Mouse (Mus musculus): Measurements from ENCODE around the gene Lrig1. TPM values are rescaled to one million over a fixed set of nuclear protein-coding genes. Genes with fewer than 3 reads are reported as not detected.

Lrig1 gene
- polyA plus RNA-seq (2012; rRNA removed) = 58.7 and 62.1 TPM in 2 replicates

DNA sequence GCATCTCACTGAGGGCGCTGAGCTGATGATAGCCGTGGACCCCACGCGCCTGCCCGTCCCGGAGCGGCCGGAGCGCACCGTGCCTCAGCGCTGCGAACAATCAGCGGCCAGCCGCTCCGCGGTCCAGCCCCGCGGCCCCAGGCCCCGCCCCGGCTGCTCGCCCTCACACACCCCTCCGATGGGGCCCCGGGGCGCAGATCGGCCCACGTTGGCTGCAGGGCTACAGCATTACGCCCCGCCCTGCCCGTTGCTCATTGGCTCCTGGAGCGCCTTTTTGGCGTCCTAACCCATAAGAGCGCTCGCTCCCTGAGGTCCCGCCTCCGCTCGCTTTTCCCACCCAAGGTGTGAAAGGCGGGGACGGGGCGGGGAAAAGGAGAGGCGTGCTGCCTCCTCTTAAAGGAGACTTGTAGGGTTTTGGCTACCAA lies at the start of gene Lrig1:
Gene Lrig1, minus strand, starts transcription at position 92 of the 425 bp plus-strand sequence.
- H3K27ac ChIP-seq (ENCODE audit: control insufficient read depth, insufficient read depth, low read length) = no peak within 1 kb of the TSS
- H3K4me3 ChIP-seq (ENCODE audit: control insufficient read depth, insufficient read depth, low read length) = peak within 1 kb of the TSS; percentile 93
- WGBS = under 1% methylated on average over 40 of the region's 40 CpGs
- TF ChIP-seq POLR2A (IDR thresholded peaks at IDR 0.05; ENCODE audit: control insufficient read depth, extremely low read depth, insufficient read depth, low read length, poor library complexity) = peak; percentile 71
- peak; percentile 71 for TF ChIP-seq CTCF (IDR thresholded peaks at IDR 0.05; ENCODE audit: borderline replicate concordance, control insufficient read depth, extremely low read depth, insufficient read depth, low read length, poor library complexity)
- no peaks in the 10 kb centered on the region for H3K36me3 ChIP-seq (ENCODE audit: control insufficient read depth, insufficient read depth, low read length)
- H3K4me1 ChIP-seq (replicated peaks; ENCODE audit: control insufficient read depth, insufficient read depth, low read length) = peaks cover 21% of the 10 kb centered on the region
- H3K27me3 ChIP-seq (ENCODE audit: control insufficient read depth, insufficient read depth, low read length) = no peaks in the 10 kb centered on the region
- peak; percentile 98 for DNase-seq

DNA sequence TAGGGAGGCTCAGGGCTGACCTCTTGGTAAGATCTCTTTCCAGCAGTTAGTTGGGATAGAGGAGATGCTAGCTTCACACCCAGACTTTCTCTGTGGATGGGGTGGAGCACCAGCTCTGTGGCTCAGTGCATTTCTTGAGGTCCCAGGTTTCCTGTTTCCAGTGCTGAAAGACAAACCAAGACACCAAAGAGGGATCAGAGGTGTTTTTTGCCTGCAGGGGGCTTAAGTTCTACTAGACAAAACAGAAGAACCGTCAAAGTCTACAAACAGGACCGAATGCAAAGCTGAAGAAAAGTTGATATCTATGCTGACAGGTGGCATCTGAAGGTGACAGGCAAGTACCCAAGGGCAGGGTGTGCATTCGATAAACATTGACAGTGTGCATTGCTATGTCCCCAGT lies 49.7 kb upstream of the Lrig1 start:
- Histone ChIP-seq H3K4me3 (ENCODE audit: control insufficient read depth, insufficient read depth, low read length) (no peak overlapping the region), H3K4me1 (replicated peaks; ENCODE audit: control insufficient read depth, insufficient read depth, low read length) (no peaks in the 10 kb centered on the region), H3K36me3 (ENCODE audit: control insufficient read depth, insufficient read depth, low read length) (no peaks in the 10 kb centered on the region), H3K27ac (ENCODE audit: control insufficient read depth, insufficient read depth, low read length) (no peak overlapping the region), H3K27me3 (ENCODE audit: control insufficient read depth, insufficient read depth, low read length) (no peaks in the 10 kb centered on the region)
- TF ChIP-seq CTCF (IDR thresholded peaks at IDR 0.05; ENCODE audit: borderline replicate concordance, control insufficient read depth, extremely low read depth, insufficient read depth, low read length, poor library complexity) (no peak), POLR2A (IDR thresholded peaks at IDR 0.05; ENCODE audit: control insufficient read depth, extremely low read depth, insufficient read depth, low read length, poor library complexity) (no peak)
- DNase-seq = no peak
- WGBS = 78% methylated on average over 3 of the region's 3 CpGs

DNA sequence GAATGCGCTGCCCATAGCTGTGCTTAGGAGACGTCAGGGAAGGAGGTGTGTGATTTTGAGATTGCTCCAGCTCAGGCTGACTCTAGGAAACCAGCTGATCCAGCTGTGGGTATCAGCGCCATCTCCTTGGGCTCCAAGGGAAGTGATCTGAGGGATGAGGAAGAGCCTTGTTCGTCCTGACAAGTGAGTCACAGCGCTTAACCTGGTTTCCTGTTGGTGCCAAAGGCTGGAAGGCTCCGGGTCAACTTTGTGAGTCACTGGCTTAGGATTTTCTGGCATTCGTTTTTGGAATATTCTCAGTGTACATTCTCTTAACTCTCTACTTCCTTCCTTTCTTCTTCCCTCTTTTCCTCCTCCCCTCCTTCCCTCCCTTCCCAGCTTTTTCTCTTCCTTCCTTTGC lies 48.4 kb upstream of the Lrig1 start:
- no peaks in the 10 kb centered on the region for H3K4me1 ChIP-seq (replicated peaks; ENCODE audit: control insufficient read depth, insufficient read depth, low read length)
- WGBS = 55% methylated on average over 7 of the region's 7 CpGs
- H3K27me3 ChIP-seq (ENCODE audit: control insufficient read depth, insufficient read depth, low read length) = no peaks in the 10 kb centered on the region
- H3K4me3 ChIP-seq (ENCODE audit: control insufficient read depth, insufficient read depth, low read length) = no peak overlapping the region
- no peak for DNase-seq
- TF ChIP-seq CTCF (IDR thresholded peaks at IDR 0.05; ENCODE audit: borderline replicate concordance, control insufficient read depth, extremely low read depth, insufficient read depth, low read length, poor library complexity) (no peak), POLR2A (IDR thresholded peaks at IDR 0.05; ENCODE audit: control insufficient read depth, extremely low read depth, insufficient read depth, low read length, poor library complexity) (no peak)
- no peaks in the 10 kb centered on the region for H3K36me3 ChIP-seq (ENCODE audit: control insufficient read depth, insufficient read depth, low read length)
- no peak overlapping the region for H3K27ac ChIP-seq (ENCODE audit: control insufficient read depth, insufficient read depth, low read length)

DNA sequence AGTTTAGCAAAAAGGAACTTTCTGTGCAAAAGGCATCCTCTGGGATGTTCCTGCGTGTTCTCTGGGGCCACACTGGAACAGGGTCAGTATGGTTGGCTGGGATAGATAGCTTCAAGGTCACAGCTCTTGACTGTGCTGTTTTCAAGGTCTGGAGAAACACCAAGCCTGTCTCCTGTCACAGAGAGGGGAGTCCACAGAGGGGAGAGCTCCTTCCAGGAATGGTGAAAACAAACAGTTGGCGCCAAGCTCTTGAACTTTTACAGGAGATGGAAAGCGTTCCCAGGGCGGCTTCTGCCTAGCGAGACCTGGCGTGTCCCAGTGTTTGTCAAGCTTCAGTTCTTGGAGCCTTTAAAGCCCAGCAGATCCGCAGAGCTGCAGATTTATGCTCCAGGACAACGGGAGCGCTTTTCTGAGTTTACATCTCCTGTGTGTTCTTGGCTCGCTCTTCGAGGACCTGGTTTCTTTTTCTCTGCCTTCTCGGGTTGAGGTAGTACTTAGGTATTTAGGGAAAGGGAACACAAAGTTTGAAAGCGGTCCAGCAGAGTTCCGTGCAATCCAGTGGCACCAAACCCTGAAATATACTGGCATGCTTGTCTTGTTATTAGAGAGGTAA lies 40.3 kb upstream of the Lrig1 start:
- Histone ChIP-seq H3K36me3 (ENCODE audit: control insufficient read depth, insufficient read depth, low read length) (no peaks in the 10 kb centered on the region), H3K27ac (ENCODE audit: control insufficient read depth, insufficient read depth, low read length) (no peak overlapping the region), H3K27me3 (ENCODE audit: control insufficient read depth, insufficient read depth, low read length) (no peaks in the 10 kb centered on the region), H3K4me1 (replicated peaks; ENCODE audit: control insufficient read depth, insufficient read depth, low read length) (peaks cover 4% of the 10 kb centered on the region), H3K4me3 (ENCODE audit: control insufficient read depth, insufficient read depth, low read length) (no peak overlapping the region)
- DNase-seq = no peak
- TF ChIP-seq POLR2A (IDR thresholded peaks at IDR 0.05; ENCODE audit: control insufficient read depth, extremely low read depth, insufficient read depth, low read length, poor library complexity) (no peak), CTCF (IDR thresholded peaks at IDR 0.05; ENCODE audit: borderline replicate concordance, control insufficient read depth, extremely low read depth, insufficient read depth, low read length, poor library complexity) (no peak)
- 96% methylated on average over 14 of the region's 14 CpGs for WGBS

DNA sequence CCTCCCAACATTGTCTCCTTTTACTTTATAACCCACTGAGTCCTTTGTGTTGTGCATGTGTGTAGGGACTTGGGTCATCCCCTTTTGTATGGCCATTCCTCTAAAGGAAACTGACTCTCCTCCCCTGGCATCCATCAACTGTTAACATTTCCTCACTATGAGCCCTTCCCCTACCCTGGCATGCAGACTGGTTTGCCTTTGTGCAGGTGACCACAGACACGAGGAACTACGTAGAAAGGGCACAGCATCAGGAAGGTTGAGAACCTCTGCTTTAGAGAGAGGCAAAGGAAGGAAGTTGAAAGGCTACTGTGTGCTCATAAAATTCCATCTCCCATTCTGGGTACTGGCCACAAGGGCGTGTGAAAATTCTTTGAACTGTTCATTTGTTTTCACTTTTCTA lies 38.7 kb upstream of the Lrig1 start:
- Histone ChIP-seq H3K4me1 (replicated peaks; ENCODE audit: control insufficient read depth, insufficient read depth, low read length) (peaks cover 11% of the 10 kb centered on the region), H3K4me3 (ENCODE audit: control insufficient read depth, insufficient read depth, low read length) (no peak overlapping the region), H3K36me3 (ENCODE audit: control insufficient read depth, insufficient read depth, low read length) (no peaks in the 10 kb centered on the region), H3K27me3 (ENCODE audit: control insufficient read depth, insufficient read depth, low read length) (no peaks in the 10 kb centered on the region), H3K27ac (ENCODE audit: control insufficient read depth, insufficient read depth, low read length) (no peak overlapping the region)
- TF ChIP-seq POLR2A (IDR thresholded peaks at IDR 0.05; ENCODE audit: control insufficient read depth, extremely low read depth, insufficient read depth, low read length, poor library complexity) (no peak), CTCF (IDR thresholded peaks at IDR 0.05; ENCODE audit: borderline replicate concordance, control insufficient read depth, extremely low read depth, insufficient read depth, low read length, poor library complexity) (no peak)
- no peak for DNase-seq
- WGBS = 14% methylated on average over 3 of the region's 3 CpGs

DNA sequence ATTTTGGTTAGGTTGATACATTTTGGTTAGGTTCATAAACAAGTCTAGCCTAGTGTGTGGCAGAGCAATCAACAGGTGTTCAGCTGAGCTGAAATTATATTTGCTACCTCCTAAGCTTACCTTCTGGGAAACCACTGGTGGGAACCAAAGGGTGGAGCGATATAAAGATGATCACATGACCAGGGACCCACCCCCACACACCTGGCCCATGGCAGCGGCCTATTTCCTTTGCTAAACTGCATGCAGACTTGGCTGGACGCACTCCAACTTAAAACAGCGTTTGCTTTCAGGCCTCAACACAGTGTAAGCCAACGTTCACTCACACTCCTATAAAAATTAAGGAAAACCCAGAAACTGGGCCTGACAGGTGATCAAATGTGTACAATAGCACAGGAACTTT lies 33.9 kb upstream of the Lrig1 start:
- peak; percentile 57 for DNase-seq
- WGBS = 5% methylated on average over 5 of the region's 5 CpGs
- peak overlapping the region; percentile 68 for H3K27ac ChIP-seq (ENCODE audit: control insufficient read depth, insufficient read depth, low read length)

More for the DNA sequence above, 33.9 kb upstream of the Lrig1 start:
- Histone ChIP-seq H3K36me3 (ENCODE audit: control insufficient read depth, insufficient read depth, low read length) (no peaks in the 10 kb centered on the region), H3K4me1 (replicated peaks; ENCODE audit: control insufficient read depth, insufficient read depth, low read length) (peaks cover 28% of the 10 kb centered on the region), H3K27me3 (ENCODE audit: control insufficient read depth, insufficient read depth, low read length) (no peaks in the 10 kb centered on the region), H3K4me3 (ENCODE audit: control insufficient read depth, insufficient read depth, low read length) (no peak overlapping the region)
- no peak for TF ChIP-seq POLR2A (IDR thresholded peaks at IDR 0.05; ENCODE audit: control insufficient read depth, extremely low read depth, insufficient read depth, low read length, poor library complexity)
- TF ChIP-seq CTCF (IDR thresholded peaks at IDR 0.05; ENCODE audit: borderline replicate concordance, control insufficient read depth, extremely low read depth, insufficient read depth, low read length, poor library complexity) = no peak

Data from thymus, adult 2 months (tissue).